Mouse (Mus musculus): Measurements from ENCODE around the gene Galk2. TPM values are rescaled to one million over a fixed set of nuclear protein-coding genes. Genes with fewer than 3 reads are reported as not detected.

Galk2 gene
- polyA plus RNA-seq (2014; fragmentation: Nextera tagmentation; extraction: Ambion mirVana) = 37.3 and 38.8 TPM in 2 replicates

GRCm38 (mm10) chr2:125858521-125859280 is at the start of gene Galk2, which contains the start of gene Cops2:
TSS of gene Galk2 (plus strand) at chr2:125859109.
TSS of gene Cops2 (minus strand) at chr2:125859139.
- Histone ChIP-seq H3K9me3 (replicated peaks; ENCODE audit: control insufficient read depth, low read length) (no peaks in the 10 kb centered on the region), H3K27me3 (ENCODE audit: control insufficient read depth, insufficient read depth, low read length) (no peaks in the 10 kb centered on the region), H3K4me1 (ENCODE audit: control insufficient read depth, insufficient read depth, low read length) (no peaks in the 10 kb centered on the region), H3K4me3 (ENCODE audit: low read depth, low read length) (peak within 1 kb of the TSS; percentile 99), H3K27ac (replicated peaks; ENCODE audit: low read depth, low read length) (peak within 1 kb of the TSS; percentile 78), H3K4me2 (ENCODE audit: low read depth, low read length) (peak within 1 kb of the TSS; percentile 49), H3K36me3 (replicated peaks; ENCODE audit: control insufficient read depth, insufficient read depth, low read depth, low read length) (no peaks in the 10 kb centered on the region), H3K9ac (replicated peaks; ENCODE audit: low read length) (peak within 1 kb of the TSS; percentile 98)
- peak; percentile 97 for DNase-seq (ENCODE audit: low spot score)
- WGBS = under 1% methylated on average over 43 of the region's 54 CpGs
- peak; percentile 98 for ATAC-seq (replicated peaks; ENCODE audit: insufficient number of reproducible peaks, low FRiP score, low TSS enrichment, low read depth)

- no peaks in the 10 kb centered on the region for H3K9me3 ChIP-seq (replicated peaks; ENCODE audit: control insufficient read depth, low read length)
- no peak overlapping the region for H3K27ac ChIP-seq (replicated peaks; ENCODE audit: low read depth, low read length)
- no peaks in the 10 kb centered on the region for H3K4me1 ChIP-seq (ENCODE audit: control insufficient read depth, insufficient read depth, low read length)
- H3K9ac ChIP-seq (replicated peaks; ENCODE audit: low read length) = no peak overlapping the region
- no peak overlapping the region for H3K4me3 ChIP-seq (ENCODE audit: low read depth, low read length)
- H3K4me2 ChIP-seq (ENCODE audit: low read depth, low read length) = no peak overlapping the region
- WGBS = 47% methylated on average over 7 of the region's 7 CpGs
- peak; percentile 36 for DNase-seq (ENCODE audit: low spot score)
- no peak; the same call in 1 of the 2 replicates for ATAC-seq (replicated peaks; ENCODE audit: insufficient number of reproducible peaks, low FRiP score, low TSS enrichment, low read depth)
- no peaks in the 10 kb centered on the region for H3K27me3 ChIP-seq (ENCODE audit: control insufficient read depth, insufficient read depth, low read length)
- no peaks in the 10 kb centered on the region for H3K36me3 ChIP-seq (replicated peaks; ENCODE audit: control insufficient read depth, insufficient read depth, low read depth, low read length)
Observed at GRCm38 (mm10) chr2:125809551-125809950, 49.4 kb upstream of the Galk2 start.

DNA sequence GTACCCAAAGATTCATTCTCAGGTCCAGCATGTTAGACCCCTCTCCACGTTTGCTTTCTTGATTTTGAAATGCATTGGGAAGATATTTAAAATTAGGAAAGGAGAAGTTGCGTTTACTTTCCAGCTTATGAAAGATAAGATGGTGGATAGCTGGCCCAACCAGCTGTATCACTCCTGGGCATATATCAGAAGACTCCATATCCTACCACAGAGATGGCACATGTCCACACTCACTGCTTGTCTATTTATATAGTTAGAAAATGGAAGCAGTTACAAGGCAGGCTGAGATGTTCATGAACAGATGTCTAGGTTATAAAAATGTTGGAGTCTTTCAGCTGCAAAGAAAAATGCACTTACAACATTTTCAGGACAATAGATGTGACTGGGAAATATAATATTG is 47.6 kb upstream of the Galk2 start:
- ATAC-seq (replicated peaks; ENCODE audit: insufficient number of reproducible peaks, low FRiP score, low TSS enrichment, low read depth) = no peak
- Histone ChIP-seq H3K36me3 (replicated peaks; ENCODE audit: control insufficient read depth, insufficient read depth, low read depth, low read length) (no peaks in the 10 kb centered on the region), H3K27ac (replicated peaks; ENCODE audit: low read depth, low read length) (no peak overlapping the region), H3K27me3 (ENCODE audit: control insufficient read depth, insufficient read depth, low read length) (no peaks in the 10 kb centered on the region), H3K4me2 (ENCODE audit: low read depth, low read length) (no peak overlapping the region), H3K4me1 (ENCODE audit: control insufficient read depth, insufficient read depth, low read length) (no peaks in the 10 kb centered on the region), H3K4me3 (ENCODE audit: low read depth, low read length) (no peak overlapping the region), H3K9me3 (replicated peaks; ENCODE audit: control insufficient read depth, low read length) (no peaks in the 10 kb centered on the region), H3K9ac (replicated peaks; ENCODE audit: low read length) (no peak overlapping the region)
- DNase-seq (ENCODE audit: low spot score) = no peak
- WGBS = 85% methylated on average over 2 of the region's 2 CpGs

DNA sequence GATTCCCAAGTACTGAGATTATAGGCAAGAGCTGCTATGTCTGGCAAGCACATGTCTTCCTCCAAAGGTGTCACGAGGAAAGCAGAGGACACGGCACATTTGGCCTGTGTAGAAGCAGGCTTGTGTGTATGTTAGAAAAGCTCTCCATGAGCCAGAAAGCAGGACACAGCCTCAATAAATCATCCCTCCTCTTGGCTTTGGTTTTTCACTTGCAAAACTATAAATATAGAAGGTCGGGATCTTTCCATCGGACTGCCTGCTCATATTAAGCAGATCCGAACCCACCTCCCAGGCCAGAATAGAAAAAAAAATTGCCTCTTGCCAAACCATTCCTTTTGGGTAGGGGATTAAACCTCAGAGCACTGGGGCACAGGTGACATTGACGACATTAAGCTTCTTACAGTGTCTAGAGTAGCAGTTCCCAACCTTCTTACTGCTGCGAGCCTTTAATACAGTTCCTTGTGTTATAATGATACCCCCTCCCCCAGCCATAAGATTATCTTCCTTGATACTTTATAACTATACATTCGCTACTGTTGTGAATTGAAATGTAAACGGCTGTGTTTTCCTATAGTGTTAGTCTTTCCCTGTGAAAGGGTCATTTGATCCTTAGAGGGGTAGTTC is 44.8 kb upstream of the Galk2 start:
- no peak overlapping the region for H3K27ac ChIP-seq (replicated peaks; ENCODE audit: low read depth, low read length)
- 77% methylated on average over 9 of the region's 9 CpGs for WGBS
- no peaks in the 10 kb centered on the region for H3K36me3 ChIP-seq (replicated peaks; ENCODE audit: control insufficient read depth, insufficient read depth, low read depth, low read length)
- H3K27me3 ChIP-seq (ENCODE audit: control insufficient read depth, insufficient read depth, low read length) = no peaks in the 10 kb centered on the region
- ATAC-seq (replicated peaks; ENCODE audit: insufficient number of reproducible peaks, low FRiP score, low TSS enrichment, low read depth) (no peak), DNase-seq (ENCODE audit: low spot score) (no peak)
- no peaks in the 10 kb centered on the region for H3K4me1 ChIP-seq (ENCODE audit: control insufficient read depth, insufficient read depth, low read length)
- H3K9ac ChIP-seq (replicated peaks; ENCODE audit: low read length) = no peak overlapping the region
- H3K9me3 ChIP-seq (replicated peaks; ENCODE audit: control insufficient read depth, low read length) = no peaks in the 10 kb centered on the region
- H3K4me2 ChIP-seq (ENCODE audit: low read depth, low read length) = no peak overlapping the region
- H3K4me3 ChIP-seq (ENCODE audit: low read depth, low read length) = no peak overlapping the region

GRCm38 (mm10) chr2:125820397-125820796 is 38.5 kb upstream of the Galk2 start:
- WGBS = 85% methylated on average over 4 of the region's 4 CpGs

DNA sequence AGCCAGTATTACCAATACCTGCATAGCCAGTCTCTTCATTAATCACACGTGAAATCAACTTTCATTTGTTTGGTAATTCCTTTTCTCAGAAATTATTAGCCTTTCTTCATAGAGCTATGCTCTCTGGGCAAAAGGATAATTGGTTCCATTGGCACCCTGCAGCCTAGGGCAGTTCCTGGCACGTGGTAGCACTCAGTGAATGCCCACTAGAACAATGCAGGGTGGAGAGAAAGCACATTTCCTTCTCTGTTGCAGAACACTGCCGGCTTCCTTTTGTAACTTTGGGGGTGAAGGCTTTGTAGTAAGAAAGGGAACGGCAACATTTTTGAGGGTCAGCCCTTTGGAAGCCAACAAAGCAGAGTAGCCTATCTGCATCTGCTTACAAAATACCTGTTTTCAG is 32.7 kb upstream of the Galk2 start:
- ATAC-seq (replicated peaks; ENCODE audit: insufficient number of reproducible peaks, low FRiP score, low TSS enrichment, low read depth) = no peak
- no peaks in the 10 kb centered on the region for H3K4me1 ChIP-seq (ENCODE audit: control insufficient read depth, insufficient read depth, low read length)
- 73% methylated on average over 4 of the region's 4 CpGs for WGBS

More at GRCm38 (mm10) chr2:125820397-125820796, 38.5 kb upstream of the Galk2 start:
- no peaks in the 10 kb centered on the region for H3K36me3 ChIP-seq (replicated peaks; ENCODE audit: control insufficient read depth, insufficient read depth, low read depth, low read length)
- no peaks in the 10 kb centered on the region for H3K9me3 ChIP-seq (replicated peaks; ENCODE audit: control insufficient read depth, low read length)
- H3K9ac ChIP-seq (replicated peaks; ENCODE audit: low read length) = no peak overlapping the region
- no peak overlapping the region for H3K4me3 ChIP-seq (ENCODE audit: low read depth, low read length)
- ATAC-seq (replicated peaks; ENCODE audit: insufficient number of reproducible peaks, low FRiP score, low TSS enrichment, low read depth) (no peak), DNase-seq (ENCODE audit: low spot score) (no peak)
- no peak overlapping the region for H3K4me2 ChIP-seq (ENCODE audit: low read depth, low read length)
- no peaks in the 10 kb centered on the region for H3K4me1 ChIP-seq (ENCODE audit: control insufficient read depth, insufficient read depth, low read length)
- no peaks in the 10 kb centered on the region for H3K27me3 ChIP-seq (ENCODE audit: control insufficient read depth, insufficient read depth, low read length)
- H3K27ac ChIP-seq (replicated peaks; ENCODE audit: low read depth, low read length) = no peak overlapping the region

DNA sequence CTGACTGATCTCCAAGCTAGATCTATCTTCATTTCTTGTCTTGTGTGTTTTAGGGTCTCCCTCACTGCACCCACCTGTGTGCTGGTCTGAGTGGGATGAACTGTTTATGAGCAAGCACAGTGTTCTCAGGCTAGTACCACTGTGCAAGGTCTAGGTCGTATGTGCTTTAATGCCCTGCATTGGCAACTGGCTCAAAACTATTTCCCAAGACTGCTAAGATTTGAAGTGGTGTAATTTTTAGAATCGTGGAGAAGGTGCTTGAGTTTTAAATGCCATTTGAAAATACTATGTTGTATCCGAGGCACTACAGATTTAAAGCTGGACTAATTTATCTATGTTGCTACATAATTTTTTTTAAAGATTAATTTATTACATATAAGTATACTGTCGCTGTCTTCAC is 31.0 kb upstream of the Galk2 start:
- Histone ChIP-seq H3K27ac (replicated peaks; ENCODE audit: low read depth, low read length) (no peak overlapping the region), H3K9ac (replicated peaks; ENCODE audit: low read length) (no peak overlapping the region), H3K27me3 (ENCODE audit: control insufficient read depth, insufficient read depth, low read length) (no peaks in the 10 kb centered on the region), H3K4me2 (ENCODE audit: low read depth, low read length) (no peak overlapping the region), H3K4me1 (ENCODE audit: control insufficient read depth, insufficient read depth, low read length) (no peaks in the 10 kb centered on the region), H3K9me3 (replicated peaks; ENCODE audit: control insufficient read depth, low read length) (no peaks in the 10 kb centered on the region), H3K36me3 (replicated peaks; ENCODE audit: control insufficient read depth, insufficient read depth, low read depth, low read length) (no peaks in the 10 kb centered on the region), H3K4me3 (ENCODE audit: low read depth, low read length) (no peak overlapping the region)
- no peak for ATAC-seq (replicated peaks; ENCODE audit: insufficient number of reproducible peaks, low FRiP score, low TSS enrichment, low read depth)
- DNase-seq (ENCODE audit: low spot score) = no peak
- WGBS = 85% methylated on average over 4 of the region's 4 CpGs

More for the DNA sequence above, 32.7 kb upstream of the Galk2 start:
- DNase-seq (ENCODE audit: low spot score) = no peak
- no peaks in the 10 kb centered on the region for H3K27me3 ChIP-seq (ENCODE audit: control insufficient read depth, insufficient read depth, low read length)
- H3K4me3 ChIP-seq (ENCODE audit: low read depth, low read length) = no peak overlapping the region
- no peak overlapping the region for H3K4me2 ChIP-seq (ENCODE audit: low read depth, low read length)
- no peaks in the 10 kb centered on the region for H3K36me3 ChIP-seq (replicated peaks; ENCODE audit: control insufficient read depth, insufficient read depth, low read depth, low read length)
- H3K9me3 ChIP-seq (replicated peaks; ENCODE audit: control insufficient read depth, low read length) = no peaks in the 10 kb centered on the region
- H3K27ac ChIP-seq (replicated peaks; ENCODE audit: low read depth, low read length) = no peak overlapping the region
- no peak overlapping the region for H3K9ac ChIP-seq (replicated peaks; ENCODE audit: low read length)

GRCm38 (mm10) chr2:125829924-125830323 is 29.0 kb upstream of the Galk2 start:
- Histone ChIP-seq H3K27ac (replicated peaks; ENCODE audit: low read depth, low read length) (no peak overlapping the region), H3K4me2 (ENCODE audit: low read depth, low read length) (no peak overlapping the region), H3K9ac (replicated peaks; ENCODE audit: low read length) (no peak overlapping the region), H3K9me3 (replicated peaks; ENCODE audit: control insufficient read depth, low read length) (no peaks in the 10 kb centered on the region), H3K4me1 (ENCODE audit: control insufficient read depth, insufficient read depth, low read length) (no peaks in the 10 kb centered on the region), H3K36me3 (replicated peaks; ENCODE audit: control insufficient read depth, insufficient read depth, low read depth, low read length) (no peaks in the 10 kb centered on the region; the same call in 1 of the 2 replicates), H3K4me3 (ENCODE audit: low read depth, low read length) (no peak overlapping the region), H3K27me3 (ENCODE audit: control insufficient read depth, insufficient read depth, low read length) (no peaks in the 10 kb centered on the region)
- 86% methylated on average over 2 of the region's 2 CpGs for WGBS
- ATAC-seq (replicated peaks; ENCODE audit: insufficient number of reproducible peaks, low FRiP score, low TSS enrichment, low read depth) (no peak), DNase-seq (ENCODE audit: low spot score) (no peak)

Measured in embryonic facial prominence, embryonic 11.5 days (tissue).